Comparison of ENCODE assay signal across 7 mouse cellular contexts in the genomic region with DNA sequence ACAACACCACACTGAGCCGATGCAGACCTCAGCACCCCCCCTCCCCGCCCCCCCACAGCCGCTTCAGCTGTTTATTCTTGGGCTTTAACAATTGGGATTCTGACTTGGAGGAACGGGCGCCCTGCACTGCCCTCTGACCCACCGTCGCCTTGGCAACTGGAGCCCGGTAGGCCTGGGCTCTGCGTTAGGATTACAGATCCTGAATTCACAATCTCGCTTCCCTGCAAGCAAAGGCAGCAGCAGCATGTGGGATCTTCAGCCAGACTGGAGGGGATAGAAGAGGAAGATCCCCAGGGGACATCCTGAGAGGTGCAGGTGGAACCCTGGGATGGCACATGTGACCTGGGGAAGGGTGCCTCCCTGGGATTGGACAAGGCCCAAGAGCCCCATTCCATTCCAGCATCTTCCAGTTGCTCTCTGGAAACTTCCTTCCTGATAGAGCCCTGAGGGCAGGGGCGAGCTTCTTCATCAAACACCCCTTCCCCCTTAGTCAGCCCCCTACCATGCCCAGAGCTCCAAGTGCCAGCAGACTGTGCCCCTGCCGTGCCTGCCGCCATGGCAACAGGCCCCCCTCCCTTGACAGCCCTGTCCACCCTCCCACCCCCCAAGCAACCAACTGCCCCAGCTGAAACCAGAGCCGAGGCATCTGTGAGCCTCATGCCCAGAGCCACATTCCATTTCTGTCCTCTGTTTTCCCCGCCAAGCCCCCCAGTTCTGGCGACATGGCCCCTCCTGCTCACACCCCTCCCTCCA. TPM values are rescaled to one million over a fixed set of nuclear protein-coding genes. Genes with fewer than 3 reads are reported as not detected.
DNase-seq lines count a peak whose midpoint lies in the region; ATAC-seq lines count a peak whose summit lies in the region.

No protein-coding gene starts in this region.

- H3K27ac ChIP-seq in liver, embryonic 11.5 days (ENCODE audit: low read depth, low read length): peak overlapping the region; percentile 11; the same call in 1 of the 2 replicates
- H3K27ac ChIP-seq in liver, embryonic 12.5 days: no peak overlapping the region
- H3K27ac ChIP-seq in forebrain, embryonic 12.5 days: peak overlapping the region; percentile 88
- H3K27ac ChIP-seq in limb, embryonic 11.5 days (replicated peaks; ENCODE audit: low read depth, low read length): peak overlapping the region; percentile 59; the same call in 1 of the 2 replicates
- 0 out of 2 replicates have a peak overlapping the region, but pooled peaks have one; percentile 27 for H3K27ac ChIP-seq in stomach, embryonic 14.5 days (ENCODE audit: low read length)

- ATAC-seq in liver, embryonic 11.5 days (replicated peaks; ENCODE audit: low FRiP score): no peak
- no peak for ATAC-seq in liver, embryonic 12.5 days
- peak; percentile 57 for ATAC-seq in forebrain, embryonic 12.5 days (ENCODE audit: low FRiP score)
- ATAC-seq in limb, embryonic 11.5 days (ENCODE audit: insufficient number of reproducible peaks, low FRiP score, low TSS enrichment, low read depth): no peak
- ATAC-seq in stomach, embryonic 14.5 days (ENCODE audit: insufficient number of reproducible peaks, insufficient read depth, low FRiP score, low read depth): no peak

- WGBS in liver, embryonic 11.5 days: 52% methylated on average over 16 of the region's 16 CpGs
- WGBS in liver, embryonic 12.5 days (ENCODE audit: insufficient replicate concordance): 64% methylated on average over 16 of the region's 16 CpGs
- WGBS in forebrain, embryonic 12.5 days: 7% methylated on average over 15 of the region's 16 CpGs
- 11% methylated on average over 16 of the region's 16 CpGs for WGBS in limb, embryonic 11.5 days
- WGBS in stomach, embryonic 14.5 days: 18% methylated on average over 16 of the region's 16 CpGs

- H3K4me1 ChIP-seq in liver, embryonic 11.5 days (replicated peaks; ENCODE audit: control insufficient read depth, insufficient read depth, low read length): peaks cover 84% of the 10 kb centered on the region
- peaks cover 89% of the 10 kb centered on the region for H3K4me1 ChIP-seq in liver, embryonic 12.5 days
- H3K4me1 ChIP-seq in forebrain, embryonic 12.5 days: peaks cover 100% of the 10 kb centered on the region
- H3K4me1 ChIP-seq in limb, embryonic 11.5 days (ENCODE audit: control insufficient read depth, insufficient read depth, low read length): peaks cover 98% of the 10 kb centered on the region
- H3K4me1 ChIP-seq in stomach, embryonic 14.5 days (ENCODE audit: control insufficient read depth, insufficient read depth, low read length): peaks cover 89% of the 10 kb centered on the region

- H3K4me2 ChIP-seq in liver, embryonic 11.5 days: 0 out of 2 replicates have a peak overlapping the region, but pooled peaks have one; percentile 7
- no peak overlapping the region for H3K4me2 ChIP-seq in liver, embryonic 12.5 days
- peak overlapping the region; percentile 28 for H3K4me2 ChIP-seq in forebrain, embryonic 12.5 days
- H3K4me2 ChIP-seq in limb, embryonic 11.5 days (ENCODE audit: low read depth, severe bottlenecking): peak overlapping the region; percentile 22; the same call in 1 of the 2 replicates
- H3K4me2 ChIP-seq in stomach, embryonic 14.5 days (replicated peaks; ENCODE audit: low read depth, low read length): no peak overlapping the region

- no peaks in the 10 kb centered on the region for H3K36me3 ChIP-seq in liver, embryonic 11.5 days (ENCODE audit: control insufficient read depth, insufficient read depth, low read length)
- H3K36me3 ChIP-seq in liver, embryonic 12.5 days: no peaks in the 10 kb centered on the region
- no peaks in the 10 kb centered on the region for H3K36me3 ChIP-seq in forebrain, embryonic 12.5 days (replicated peaks)
- no peaks in the 10 kb centered on the region for H3K36me3 ChIP-seq in limb, embryonic 11.5 days (ENCODE audit: control insufficient read depth, insufficient read depth, low read length)
- H3K36me3 ChIP-seq in stomach, embryonic 14.5 days (ENCODE audit: control insufficient read depth, insufficient read depth, low read length): no peaks in the 10 kb centered on the region

- H3K9me3 ChIP-seq in liver, embryonic 11.5 days (ENCODE audit: control insufficient read depth, low read length): no peaks in the 10 kb centered on the region
- no peaks in the 10 kb centered on the region for H3K9me3 ChIP-seq in liver, embryonic 12.5 days (replicated peaks)
- H3K9me3 ChIP-seq in forebrain, embryonic 12.5 days: no peaks in the 10 kb centered on the region
- H3K9me3 ChIP-seq in limb, embryonic 11.5 days (ENCODE audit: control insufficient read depth, low read length): no peaks in the 10 kb centered on the region
- no peaks in the 10 kb centered on the region for H3K9me3 ChIP-seq in stomach, embryonic 14.5 days (ENCODE audit: control insufficient read depth, low read depth, low read length)

- no peak for DNase-seq in liver, embryonic 11.5 days (ENCODE audit: low spot score)
- peak; percentile 63 for DNase-seq in limb, embryonic 11.5 days (ENCODE audit: low spot score)
- DNase-seq in right cerebral cortex, postnatal 4 days: no peak
- no peak for DNase-seq in gastrocnemius, adult 8-10 months (ENCODE audit: low spot score in 2 of 2)

- H3K27me3 ChIP-seq in liver, embryonic 11.5 days (replicated peaks; ENCODE audit: control insufficient read depth, insufficient read depth, low read length): no peaks in the 10 kb centered on the region
- peaks cover 14% of the 10 kb centered on the region for H3K27me3 ChIP-seq in liver, embryonic 12.5 days (replicated peaks)
- H3K27me3 ChIP-seq in forebrain, embryonic 12.5 days: peaks cover 10% of the 10 kb centered on the region; the same call in 1 of the 2 replicates
- H3K27me3 ChIP-seq in limb, embryonic 11.5 days (ENCODE audit: control insufficient read depth, insufficient read depth, low read length): no peaks in the 10 kb centered on the region
- no peaks in the 10 kb centered on the region for H3K27me3 ChIP-seq in stomach, embryonic 14.5 days (ENCODE audit: control insufficient read depth, insufficient read depth, low read length)

- no peak overlapping the region for H3K9ac ChIP-seq in liver, embryonic 11.5 days (ENCODE audit: low read depth, low read length)
- H3K9ac ChIP-seq in liver, embryonic 12.5 days: no peak overlapping the region
- peak overlapping the region; percentile 39; the same call in 1 of the 2 replicates for H3K9ac ChIP-seq in forebrain, embryonic 12.5 days
- peak overlapping the region; percentile 17; the same call in 1 of the 2 replicates for H3K9ac ChIP-seq in limb, embryonic 11.5 days (ENCODE audit: low read length)
- H3K9ac ChIP-seq in stomach, embryonic 14.5 days (replicated peaks; ENCODE audit: low read depth, low read length): no peak overlapping the region

- H3K4me3 ChIP-seq in liver, embryonic 11.5 days (ENCODE audit: low read depth, low read length): no peak overlapping the region
- H3K4me3 ChIP-seq in liver, embryonic 12.5 days: no peak overlapping the region
- peak overlapping the region; percentile 5; the same call in 1 of the 2 replicates for H3K4me3 ChIP-seq in forebrain, embryonic 12.5 days (replicated peaks)
- H3K4me3 ChIP-seq in limb, embryonic 11.5 days (ENCODE audit: low read depth, low read length): 0 out of 2 replicates have a peak overlapping the region, but pooled peaks have one; percentile 6
- no peak overlapping the region for H3K4me3 ChIP-seq in stomach, embryonic 14.5 days (ENCODE audit: low read depth, low read length)

RNA-seq across cellular contexts. Expression of gene Ahdc1, which starts 36.5 kb away (rescaled TPM):
- polyA plus RNA-seq in liver, embryonic 11.5 days (2014; fragmentation: Nextera tagmentation; extraction: Ambion mirVana): 5.1 and 6.1 TPM in 2 replicates
- 2.9 and 3.2 TPM in 2 replicates for polyA plus RNA-seq in liver, embryonic 12.5 days (2016; fragmentation: Nextera tagmentation; extraction: Ambion mirVana)
- 7.2 and 8.1 TPM in 2 replicates for polyA plus RNA-seq in forebrain, embryonic 12.5 days (2016; fragmentation: Nextera tagmentation; extraction: Ambion mirVana)
- 10.2 and 10.5 TPM in 2 replicates for polyA plus RNA-seq in limb, embryonic 11.5 days (2014; fragmentation: Nextera tagmentation; extraction: Ambion mirVana)
- polyA plus RNA-seq in stomach, embryonic 14.5 days (2014; fragmentation: Nextera tagmentation; extraction: Ambion mirVana): 10.3 and 10.7 TPM in 2 replicates
- total RNA-seq in gastrocnemius, adult 8-10 months (2022): 10 to 100 TPM; 26.3 to 32.9 (median 28.9) TPM

Comparison
In these comparisons a context has a peak if more than half of its experiments do, and no peak if none do; other contexts are left out.
1. H3K4me2 ChIP-seq: peak in liver, embryonic 11.5 days (single experiment), forebrain, embryonic 12.5 days (single experiment) and limb, embryonic 11.5 days (single experiment); none in liver, embryonic 12.5 days (single experiment) and stomach, embryonic 14.5 days (single experiment).
2. H3K4me3 ChIP-seq: peak in forebrain, embryonic 12.5 days (single experiment) and limb, embryonic 11.5 days (single experiment); none in liver, embryonic 11.5 days (single experiment), liver, embryonic 12.5 days (single experiment) and stomach, embryonic 14.5 days (single experiment).
3. H3K9ac ChIP-seq: peak in forebrain, embryonic 12.5 days (single experiment) and limb, embryonic 11.5 days (single experiment); none in liver, embryonic 11.5 days (single experiment), liver, embryonic 12.5 days (single experiment) and stomach, embryonic 14.5 days (single experiment).